26 mouse cellular contexts compared by ENCODE assay signal in the genomic region with DNA sequence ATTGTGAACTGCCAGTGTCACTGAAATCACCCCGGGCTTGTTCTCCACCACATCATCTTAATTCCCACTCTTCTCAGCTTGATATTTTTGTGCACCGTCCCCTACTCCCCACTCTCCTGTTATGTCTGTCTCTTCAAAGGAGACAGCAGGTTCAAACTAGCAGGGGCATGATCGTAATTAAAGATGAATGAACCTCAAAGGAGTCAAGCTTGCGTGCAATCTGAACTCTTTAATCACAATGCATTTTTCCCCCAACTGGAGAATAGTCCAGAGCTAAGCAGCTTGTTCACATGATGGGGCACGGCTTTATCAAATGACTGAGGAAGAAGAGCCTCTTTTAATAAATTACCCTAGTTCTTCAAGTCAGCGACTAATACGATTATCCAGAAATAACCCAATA. TPM values are rescaled to one million over a fixed set of nuclear protein-coding genes. Genes with fewer than 3 reads are reported as not detected.
DNase-seq lines count a peak whose midpoint lies in the region; ATAC-seq lines count a peak whose summit lies in the region.
"Had no signal": no experiment of that assay in that cellular context is flagged by ENCODE, and none has a peak within 500 bp of the region (broad histone marks: within the 10 kb centered on the region; RNA-seq: fewer than 3 reads in every experiment).

No protein-coding gene starts in this region.

- H3K27me3 ChIP-seq in embryonic facial prominence, embryonic 14.5 days (replicated peaks; ENCODE audit: control insufficient read depth, insufficient read depth, low read length) = no peaks in the 10 kb centered on the region
- H3K27me3 ChIP-seq in embryonic facial prominence, embryonic 10.5 days (replicated peaks; ENCODE audit: low read depth, poor library complexity, severe bottlenecking) = no peaks in the 10 kb centered on the region
- H3K27me3 ChIP-seq in hindbrain, embryonic 10.5 days (ENCODE audit: insufficient read depth, poor library complexity, severe bottlenecking) = no peaks in the 10 kb centered on the region
- no peaks in the 10 kb centered on the region for H3K27me3 ChIP-seq in hindbrain, embryonic 14.5 days (ENCODE audit: control insufficient read depth, insufficient read depth, low read length)
- H3K27me3 ChIP-seq: embryonic facial prominence, embryonic 12.5 days; forebrain, embryonic 15.5 days; hindbrain, embryonic 13.5 days had no signal

- H3K4me1 ChIP-seq in embryonic facial prominence, embryonic 14.5 days (ENCODE audit: control insufficient read depth, insufficient read depth, low read length) = no peaks in the 10 kb centered on the region
- H3K4me1 ChIP-seq in embryonic facial prominence, embryonic 10.5 days = peaks cover 4% of the 10 kb centered on the region; the same call in 1 of the 2 replicates
- H3K4me1 ChIP-seq in hindbrain, embryonic 10.5 days (replicated peaks) = peaks cover 55% of the 10 kb centered on the region
- H3K4me1 ChIP-seq in hindbrain, embryonic 14.5 days (replicated peaks; ENCODE audit: control insufficient read depth, insufficient read depth, low read length) = no peaks in the 10 kb centered on the region
- H3K4me1 ChIP-seq: embryonic facial prominence, embryonic 12.5 days had no signal

- no peaks in the 10 kb centered on the region for H3K9me3 ChIP-seq in embryonic facial prominence, embryonic 14.5 days (ENCODE audit: control insufficient read depth, low read length)
- no peaks in the 10 kb centered on the region for H3K9me3 ChIP-seq in embryonic facial prominence, embryonic 10.5 days
- H3K9me3 ChIP-seq in hindbrain, embryonic 10.5 days = no peaks in the 10 kb centered on the region
- H3K9me3 ChIP-seq in hindbrain, embryonic 14.5 days (ENCODE audit: control insufficient read depth, low read length) = no peaks in the 10 kb centered on the region
- H3K9me3 ChIP-seq: embryonic facial prominence, embryonic 12.5 days; forebrain, embryonic 15.5 days; hindbrain, embryonic 13.5 days had no signal

- WGBS in embryonic facial prominence, embryonic 14.5 days = 72% methylated on average over 7 of the region's 7 CpGs
- WGBS in embryonic facial prominence, embryonic 10.5 days = 62% methylated on average over 7 of the region's 7 CpGs
- WGBS in hindbrain, embryonic 10.5 days = 34% methylated on average over 7 of the region's 7 CpGs
- 16% methylated on average over 7 of the region's 7 CpGs for WGBS in hindbrain, embryonic 14.5 days

- no peak for ATAC-seq in embryonic facial prominence, embryonic 14.5 days (ENCODE audit: low read depth)
- ATAC-seq in hindbrain, embryonic 14.5 days (ENCODE audit: low FRiP score) = no peak
- ATAC-seq: activated CD4-positive, CD25-positive, alpha-beta regulatory T cell, adult 4 months; forebrain, embryonic 15.5 days; hindbrain, postnatal 0 days; inflammation-experienced regulatory T-cells, adult 6 months; intestine, postnatal 0 days had no signal

- no peak overlapping the region for H3K27ac ChIP-seq in embryonic facial prominence, embryonic 14.5 days (replicated peaks; ENCODE audit: low read depth, low read length)
- H3K27ac ChIP-seq in embryonic facial prominence, embryonic 10.5 days (replicated peaks) = no peak overlapping the region
- H3K27ac ChIP-seq in hindbrain, embryonic 10.5 days = 0 out of 2 replicates have a peak overlapping the region, but pooled peaks have one; percentile 13
- no peak overlapping the region for H3K27ac ChIP-seq in hindbrain, embryonic 14.5 days
- H3K27ac ChIP-seq: embryonic facial prominence, embryonic 12.5 days; forebrain, embryonic 15.5 days; hindbrain, embryonic 13.5 days; hindbrain, postnatal 0 days had no signal

- H3K36me3 ChIP-seq in embryonic facial prominence, embryonic 14.5 days (ENCODE audit: control insufficient read depth, insufficient read depth, low read length) = no peaks in the 10 kb centered on the region
- H3K36me3 ChIP-seq in embryonic facial prominence, embryonic 10.5 days (replicated peaks) = no peaks in the 10 kb centered on the region
- H3K36me3 ChIP-seq in hindbrain, embryonic 10.5 days = 0 out of 2 replicates have a peak, but pooled peaks cover under 1% of the 10 kb centered on the region
- no peaks in the 10 kb centered on the region for H3K36me3 ChIP-seq in hindbrain, embryonic 14.5 days (replicated peaks; ENCODE audit: control insufficient read depth, insufficient read depth)
- H3K36me3 ChIP-seq: embryonic facial prominence, embryonic 12.5 days; forebrain, embryonic 15.5 days; hindbrain, embryonic 13.5 days had no signal

- H3K4me2 ChIP-seq in embryonic facial prominence, embryonic 14.5 days (ENCODE audit: low read depth, low read length) = no peak overlapping the region
- H3K4me2 ChIP-seq in hindbrain, embryonic 14.5 days (replicated peaks) = no peak overlapping the region
- H3K4me2 ChIP-seq: embryonic facial prominence, embryonic 12.5 days; forebrain, embryonic 15.5 days; heart, embryonic 11.5 days; hindbrain, embryonic 13.5 days had no signal

- peak; percentile 26 for DNase-seq in embryonic facial prominence, embryonic 14.5 days (ENCODE audit: low spot score)
- no peak for DNase-seq in embryonic facial prominence, embryonic 10.5 days (ENCODE audit: low spot score)
- no peak for DNase-seq in hindbrain, embryonic 10.5 days (ENCODE audit: low spot score)
- no peak for DNase-seq in hindbrain, embryonic 14.5 days (ENCODE audit: low spot score)
- peak; percentile 51 for DNase-seq in Muller cell, postnatal 12 days (ENCODE audit: inconsistent ontology term)
- DNase-seq in retina, embryonic 14.5 days (ENCODE audit: low spot score) = peak; percentile 69
- DNase-seq in adrenal gland, adult 18-20 months (ENCODE audit: low spot score in 2 of 2) = no peak
- DNase-seq: adrenal gland, postnatal 10 days; adrenal gland, postnatal 36 days; B cell, adult 2 months; cerebellum, adult 11 months; cerebellum, adult 2 months; cerebellum, adult 9-11 months; cerebellum, postnatal 25 days; gastrocnemius, postnatal 10 days; heart, adult 11 months; kidney, adult 2 months had no signal

- H3K4me3 ChIP-seq in embryonic facial prominence, embryonic 14.5 days (ENCODE audit: low read depth, low read length) = no peak overlapping the region
- H3K4me3 ChIP-seq in embryonic facial prominence, embryonic 10.5 days = no peak overlapping the region
- no peak overlapping the region for H3K4me3 ChIP-seq in hindbrain, embryonic 10.5 days
- H3K4me3 ChIP-seq in hindbrain, embryonic 14.5 days (replicated peaks; ENCODE audit: low read length) = no peak overlapping the region
- H3K4me3 ChIP-seq: embryonic facial prominence, embryonic 12.5 days; erythroblast, embryonic 14.5 days; forebrain, embryonic 15.5 days; hindbrain, embryonic 13.5 days had no signal

- no peak overlapping the region for H3K9ac ChIP-seq in embryonic facial prominence, embryonic 14.5 days (ENCODE audit: low read depth, low read length)
- H3K9ac ChIP-seq in hindbrain, embryonic 14.5 days = no peak overlapping the region
- H3K9ac ChIP-seq: embryonic facial prominence, embryonic 12.5 days; forebrain, embryonic 15.5 days; hindbrain, embryonic 13.5 days had no signal

RNA-seq across cellular contexts. Expression of a gene that starts 32.2 kb away (rescaled TPM):
- 69.4 and 74.4 TPM in 2 replicates for polyA plus RNA-seq in embryonic facial prominence, embryonic 14.5 days (2014; fragmentation: Nextera tagmentation; extraction: Ambion mirVana)
- polyA plus RNA-seq in embryonic facial prominence, embryonic 10.5 days (2016; fragmentation: Nextera tagmentation; extraction: Ambion mirVana) = 49.6 and 53.2 TPM in 2 replicates
- polyA plus RNA-seq in hindbrain, embryonic 10.5 days (2016; fragmentation: Nextera tagmentation; extraction: Ambion mirVana) = 60.7 and 61.2 TPM in 2 replicates
- 130 and 152 TPM in 2 replicates for polyA plus RNA-seq in hindbrain, embryonic 14.5 days (2014; fragmentation: Nextera tagmentation; extraction: Ambion mirVana)
- total RNA-seq in adrenal gland, adult 18-20 months (2021) = 100 to 1,000 TPM; 103 to 134 TPM

Comparison
In these comparisons a context has a peak if more than half of its experiments do, and no peak if none do; other contexts are left out.
1. DNase-seq: peak in embryonic facial prominence, embryonic 14.5 days (single experiment), Muller cell, postnatal 12 days (single experiment) and retina, embryonic 14.5 days (single experiment); none in embryonic facial prominence, embryonic 10.5 days (single experiment), hindbrain, embryonic 10.5 days (single experiment), hindbrain, embryonic 14.5 days (single experiment) and adrenal gland, adult 18-20 months (0 of 2).